Mouse (Mus musculus) adrenal gland, postnatal 10 days (tissue): ENCODE data around the gene Ppp6r2. TPM values are rescaled to one million over a fixed set of nuclear protein-coding genes. Genes with fewer than 3 reads are reported as not detected.

ENCODE experiments used
- DNase-seq: peaks from one replicate; pipeline ENCODE4 v3.0.0; 2021; ENCODE audit warnings: mixed read lengths
- long read RNA-seq, 2 experiments: library from polyadenylated mRNA; stranded (forward); transcript quantifications; one replicate each; pipeline ENCODE4 v2.0.0; 2021
- total RNA-seq, 2 experiments: library from RNA; stranded (reverse); gene quantifications; 2 replicates each; pipeline ENCODE4 v1.2.3; 2021

Ppp6r2 gene
- 10 to 100 TPM; 41.8 to 52.0 TPM for total RNA-seq
- long read RNA-seq, experiment 1, partial matches to known transcripts: 3 of 21 reads
- long read RNA-seq, experiment 1, other reads (novel, unspliced or antisense): 11 of 21 reads
- long read RNA-seq, experiment 2, partial matches to known transcripts: 4 of 17 reads
- long read RNA-seq, experiment 2, other reads (novel, unspliced or antisense): 12 of 17 reads

DNA sequence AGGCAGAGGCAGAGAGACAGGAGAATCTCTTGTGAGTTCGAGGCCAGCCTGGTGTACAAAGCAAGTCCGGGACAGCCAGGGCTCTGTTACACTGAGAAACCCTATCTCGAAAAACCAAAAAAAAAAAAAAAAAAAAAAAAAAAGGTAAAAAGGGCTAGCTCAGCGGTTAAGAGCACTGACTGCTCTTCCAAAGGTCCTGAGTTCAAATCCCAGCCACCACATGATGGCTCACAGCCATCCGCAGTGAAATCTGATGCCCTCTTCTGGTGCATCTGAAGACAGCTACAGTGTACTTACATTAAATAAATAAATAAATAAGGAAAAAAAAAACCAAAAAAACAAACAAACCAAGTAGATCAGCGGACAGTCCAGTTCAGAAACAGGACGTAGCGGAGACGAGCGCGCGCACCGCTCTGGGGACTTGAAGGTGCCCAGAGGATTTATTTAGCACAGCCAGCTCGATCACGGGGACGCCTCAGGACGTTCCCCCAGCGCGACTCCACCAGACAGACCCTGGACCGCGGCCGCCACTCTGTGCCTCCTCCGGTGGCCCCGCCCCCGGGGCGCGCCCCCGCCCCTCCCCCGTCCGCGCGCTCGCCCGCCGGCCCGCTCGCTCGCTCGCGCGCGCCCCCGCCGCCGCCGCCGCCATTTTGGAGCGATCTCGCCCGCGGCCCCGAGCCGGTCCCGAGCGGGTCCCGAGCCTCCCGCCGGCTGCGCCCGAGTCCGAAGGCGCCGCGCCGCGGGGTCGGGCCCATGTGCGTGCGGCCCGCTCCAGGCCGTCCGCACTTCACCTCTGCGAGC, at the start of gene Ppp6r2:
Gene Ppp6r2 (plus strand): TSS at position 639 of the 801 bp plus-strand sequence.
- DNase-seq: peak; percentile 93

GRCm38 (mm10) chr15:89165478-89165877, 45.9 kb upstream of the Ppp6r2 start:
- no peak for DNase-seq

DNA sequence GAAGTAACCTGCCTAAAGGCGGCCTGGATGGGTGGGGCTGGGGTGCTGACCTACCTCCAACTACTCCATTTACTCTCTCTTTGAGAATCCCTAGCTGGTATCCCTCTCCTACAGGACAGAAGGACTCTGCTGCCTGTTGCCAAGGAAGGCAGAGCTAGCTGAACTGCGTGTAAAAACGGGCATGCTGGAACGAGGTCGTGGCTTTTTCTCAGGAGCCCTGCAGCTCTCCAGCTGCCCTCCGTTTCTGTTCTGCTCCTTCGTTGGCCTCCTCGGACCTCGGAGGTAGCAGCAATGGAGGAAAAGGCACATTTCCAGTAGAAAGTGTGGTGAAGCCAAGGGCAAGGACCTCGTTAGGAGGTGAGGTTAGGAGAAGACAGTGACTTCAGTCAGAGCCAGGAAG, 42.4 kb upstream of the Ppp6r2 start:
- DNase-seq: no peak

GRCm38 (mm10) chr15:89169431-89169830, 41.9 kb upstream of the Ppp6r2 start:
- DNase-seq: peak; percentile 84

DNA sequence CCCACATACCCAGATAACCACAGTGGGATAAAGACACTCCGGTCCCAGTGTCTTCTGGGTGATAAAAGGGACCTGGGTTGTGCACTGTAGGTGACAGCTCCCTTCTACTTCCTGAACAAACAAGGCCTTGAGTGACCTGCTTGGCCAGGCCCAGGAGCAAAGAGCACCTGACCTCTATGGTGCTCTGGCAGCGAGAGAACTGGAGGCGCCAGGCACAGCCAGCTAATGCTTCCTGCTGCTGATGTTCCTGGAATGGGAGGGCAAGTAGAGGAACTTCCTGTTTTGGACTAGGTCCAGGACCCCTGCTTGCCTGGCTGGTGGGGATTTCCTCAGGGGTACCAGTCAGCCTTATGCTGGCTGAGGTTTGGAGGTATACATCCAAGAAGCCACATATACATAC, 41.3 kb upstream of the Ppp6r2 start:
- DNase-seq: peak; percentile 42

DNA sequence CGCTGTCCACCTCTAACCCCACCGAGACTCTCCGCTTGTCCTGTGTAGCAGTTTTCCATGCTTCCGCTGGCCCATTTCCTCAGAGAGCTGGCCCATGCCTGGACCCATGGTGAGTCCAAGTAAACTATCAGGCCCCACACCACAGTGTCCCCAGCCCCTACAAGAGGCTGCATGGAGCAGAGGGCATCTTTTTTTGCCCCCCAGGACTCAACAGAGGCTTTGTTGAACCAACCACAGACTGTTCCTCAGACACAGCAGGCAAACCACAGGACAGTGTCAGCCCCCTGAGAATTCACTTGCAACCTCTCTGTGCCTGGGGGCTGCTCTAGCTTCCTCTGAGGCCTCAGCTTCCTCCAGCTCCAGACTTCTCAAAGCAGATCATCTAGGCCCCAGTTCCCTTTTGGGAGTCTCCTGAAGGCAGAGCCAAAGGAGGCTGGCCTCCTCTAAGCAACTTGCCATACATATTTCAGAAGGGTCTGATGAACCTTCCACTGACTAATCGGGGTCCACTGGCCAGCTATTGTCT, 39.8 kb upstream of the Ppp6r2 start:
- no peak for DNase-seq

DNA sequence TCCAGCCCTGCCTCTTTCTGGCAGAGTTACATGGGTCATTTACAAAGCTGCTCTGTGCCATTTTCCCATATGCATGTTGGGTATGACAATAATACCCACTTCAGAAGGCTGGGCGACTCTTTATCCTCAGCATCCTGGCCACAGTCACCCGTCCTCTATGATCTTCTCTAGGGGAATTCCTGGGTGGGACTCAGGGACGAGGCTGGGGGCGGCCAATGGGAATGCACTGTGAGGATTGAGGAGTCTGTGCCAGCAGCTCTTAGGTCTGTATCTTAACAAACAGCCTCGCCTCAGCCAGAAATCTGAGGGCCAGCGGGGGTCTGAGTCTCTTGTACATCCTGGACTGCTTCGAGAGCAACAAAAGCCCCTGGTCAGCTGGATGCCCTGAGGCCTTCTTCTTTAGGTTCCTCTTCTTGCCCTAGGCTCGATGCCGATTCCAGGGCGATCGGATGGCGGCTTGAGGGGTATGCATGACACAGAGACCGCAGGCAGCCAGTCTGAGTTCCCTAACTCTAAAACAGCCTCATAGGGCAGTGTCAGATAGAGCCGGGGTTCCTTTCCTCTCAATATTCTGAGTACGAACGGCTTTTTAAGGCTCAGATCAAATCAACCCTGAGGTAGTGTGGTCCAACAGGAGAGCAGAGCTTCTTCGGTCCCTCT, 38.9 kb upstream of the Ppp6r2 start:
- DNase-seq: no peak

DNA sequence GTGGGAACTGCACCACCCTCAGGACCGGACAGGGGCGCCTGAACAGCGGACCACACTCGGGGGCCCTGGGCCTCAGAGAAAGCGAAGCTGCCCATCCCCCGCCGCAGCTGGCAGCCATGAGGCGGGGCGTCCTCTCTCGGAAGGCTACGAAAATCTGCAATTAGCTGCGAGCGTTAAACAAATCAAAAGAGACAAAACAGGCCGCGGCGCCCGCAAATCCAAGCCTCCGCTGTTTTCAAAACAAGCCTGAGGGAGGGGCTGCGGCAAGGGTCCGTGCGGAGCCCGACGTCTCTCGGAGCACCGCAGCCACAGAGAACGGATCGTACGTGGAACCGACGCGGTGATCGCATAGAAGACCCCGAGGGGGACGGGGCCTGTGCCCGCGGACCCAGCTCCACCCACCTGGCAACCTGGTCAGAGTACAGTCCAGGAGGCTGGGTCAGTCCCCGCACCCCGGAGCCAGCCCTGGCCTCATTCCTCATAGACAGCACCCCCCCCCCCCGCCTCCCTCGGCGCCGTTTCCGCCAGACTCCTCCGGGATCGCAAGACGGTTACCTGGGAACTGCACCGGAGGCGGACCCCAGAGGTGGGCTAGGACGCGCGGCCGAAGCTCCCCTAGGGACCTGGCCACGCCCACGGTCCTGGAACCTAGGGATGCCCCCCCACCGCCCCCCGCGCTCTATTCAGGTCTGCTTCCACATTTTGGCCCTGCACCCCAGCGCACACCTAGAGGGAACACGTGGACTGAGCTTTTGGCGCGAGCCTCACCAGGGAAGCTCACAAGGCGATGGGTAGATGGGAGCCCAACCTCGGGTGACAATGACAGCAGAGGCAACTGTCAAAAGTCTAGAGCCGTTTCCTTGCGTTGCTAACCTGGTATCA, 38.1 kb upstream of the Ppp6r2 start:
- peak; percentile 60 for DNase-seq

GRCm38 (mm10) chr15:89173906-89174214, 37.5 kb upstream of the Ppp6r2 start:
- peak; percentile 78 for DNase-seq

GRCm38 (mm10) chr15:89174889-89175339, 36.4 kb upstream of the Ppp6r2 start:
- DNase-seq: no peak

DNA sequence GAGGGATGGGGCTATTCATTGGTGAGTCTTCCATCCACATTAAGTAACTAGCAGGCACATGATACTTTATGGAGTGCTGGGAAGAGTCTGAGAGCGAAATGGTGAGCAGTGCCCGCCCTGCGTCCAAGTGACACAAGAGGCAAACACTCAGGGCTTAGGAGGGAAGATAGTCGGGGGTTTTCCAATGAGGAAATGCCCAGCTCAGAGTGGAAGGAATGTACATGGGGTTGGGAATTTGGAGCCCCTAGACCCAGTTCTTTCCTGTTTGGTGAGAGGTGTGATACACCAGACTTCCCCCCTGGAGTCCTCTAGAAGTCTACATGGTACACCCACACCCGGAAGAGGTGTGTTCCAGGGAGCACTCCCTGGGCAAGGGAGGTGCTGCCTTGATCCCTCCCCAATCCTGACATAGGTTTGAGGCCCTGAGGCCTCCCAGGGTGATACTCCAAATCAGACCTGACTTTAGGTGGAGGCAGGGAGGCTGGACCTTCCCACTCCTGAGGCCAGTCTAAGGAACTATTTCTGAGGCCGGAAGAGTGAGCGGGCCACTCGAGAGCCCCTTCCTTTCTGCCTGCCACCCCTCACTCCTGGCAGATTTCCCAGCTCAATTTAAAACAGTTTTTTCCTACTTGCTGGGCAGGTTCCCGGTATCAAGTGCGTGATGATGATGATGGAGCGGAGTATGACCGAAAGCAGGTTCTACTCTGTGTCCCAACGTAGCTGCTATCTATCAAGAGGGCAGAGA, 35.8 kb upstream of the Ppp6r2 start:
- DNase-seq: no peak

DNA sequence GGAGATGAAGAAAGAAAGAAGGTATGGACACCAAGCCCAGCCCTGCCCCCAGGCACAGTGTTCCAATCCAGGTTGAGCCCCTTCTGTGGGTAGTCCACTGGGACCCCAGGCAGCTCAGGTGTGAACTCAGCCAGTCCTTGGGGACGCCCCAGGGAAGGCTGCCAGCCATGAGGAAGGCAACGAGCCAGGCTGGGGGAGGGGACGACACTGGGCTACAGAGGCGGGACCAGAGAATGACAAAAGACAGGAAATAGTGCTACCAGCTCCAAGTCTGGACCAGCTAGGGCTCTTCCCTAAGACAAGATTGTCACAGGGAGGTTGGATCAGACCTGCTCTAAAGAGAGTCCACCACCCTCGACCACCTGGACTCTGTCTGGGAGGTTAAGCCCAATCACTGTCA, 34.2 kb upstream of the Ppp6r2 start:
- peak; percentile 96 for DNase-seq

DNA sequence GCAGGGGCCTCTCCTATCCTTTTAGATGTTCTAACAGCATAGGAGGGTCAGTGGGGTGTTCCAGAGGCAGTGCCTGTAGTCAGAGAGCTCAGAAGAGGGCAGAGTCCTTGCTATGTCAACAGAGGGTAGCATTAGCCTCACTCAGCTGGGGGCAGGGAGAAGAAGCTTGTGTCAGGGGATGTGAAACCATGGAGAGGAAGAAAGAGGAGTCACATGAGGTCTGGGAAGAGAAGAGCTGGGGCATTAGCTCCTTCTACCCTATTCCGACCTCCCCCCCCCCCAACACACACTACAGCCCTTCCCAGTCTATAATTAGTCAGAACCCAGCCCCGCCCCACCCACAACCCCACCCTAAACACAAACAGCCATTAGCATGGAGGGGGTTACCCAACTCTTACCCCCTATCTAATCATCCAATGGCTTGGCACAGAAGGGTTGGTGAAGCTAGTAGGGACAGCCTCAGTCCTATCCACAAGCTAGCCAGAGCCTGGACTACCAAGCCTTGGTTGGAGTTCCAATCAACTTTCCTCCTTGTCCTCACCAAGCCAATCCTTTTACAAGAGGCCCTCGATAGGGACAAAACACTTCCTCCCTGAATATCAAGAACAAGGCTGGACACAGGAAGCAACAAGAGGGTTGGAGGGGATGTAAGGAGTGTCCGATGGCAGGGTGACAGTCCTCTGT, 33.6 kb upstream of the Ppp6r2 start:
- DNase-seq: no peak

DNA sequence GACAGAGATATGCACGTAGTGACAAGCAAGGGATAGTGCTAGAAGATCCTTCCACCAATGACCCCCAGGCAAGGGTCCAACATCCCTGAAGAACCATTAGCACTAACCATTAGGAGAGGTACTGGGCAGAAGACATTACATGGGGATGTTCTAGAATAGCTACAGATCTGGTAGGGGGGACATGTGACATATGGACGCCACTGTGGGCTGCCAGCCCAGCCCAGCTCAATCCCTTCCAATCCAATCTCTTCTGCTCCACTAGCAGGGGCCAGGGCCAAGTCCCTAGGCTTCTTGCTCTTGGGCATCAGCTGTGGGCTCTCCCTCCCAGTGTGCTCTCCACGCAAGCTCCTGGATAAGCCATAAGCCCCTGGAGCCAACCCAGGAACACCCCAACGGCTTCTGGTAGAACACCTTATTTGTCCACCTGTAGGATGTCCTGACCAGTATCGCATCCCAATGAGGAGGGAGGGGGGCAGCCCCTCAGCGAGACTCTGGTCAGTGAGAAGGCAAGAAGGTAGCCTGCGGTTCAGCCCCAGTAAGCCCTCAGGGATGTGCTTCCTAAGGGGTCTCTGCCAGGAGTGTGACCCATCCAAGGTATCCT, 33.0 kb upstream of the Ppp6r2 start:
- DNase-seq: no peak

DNA sequence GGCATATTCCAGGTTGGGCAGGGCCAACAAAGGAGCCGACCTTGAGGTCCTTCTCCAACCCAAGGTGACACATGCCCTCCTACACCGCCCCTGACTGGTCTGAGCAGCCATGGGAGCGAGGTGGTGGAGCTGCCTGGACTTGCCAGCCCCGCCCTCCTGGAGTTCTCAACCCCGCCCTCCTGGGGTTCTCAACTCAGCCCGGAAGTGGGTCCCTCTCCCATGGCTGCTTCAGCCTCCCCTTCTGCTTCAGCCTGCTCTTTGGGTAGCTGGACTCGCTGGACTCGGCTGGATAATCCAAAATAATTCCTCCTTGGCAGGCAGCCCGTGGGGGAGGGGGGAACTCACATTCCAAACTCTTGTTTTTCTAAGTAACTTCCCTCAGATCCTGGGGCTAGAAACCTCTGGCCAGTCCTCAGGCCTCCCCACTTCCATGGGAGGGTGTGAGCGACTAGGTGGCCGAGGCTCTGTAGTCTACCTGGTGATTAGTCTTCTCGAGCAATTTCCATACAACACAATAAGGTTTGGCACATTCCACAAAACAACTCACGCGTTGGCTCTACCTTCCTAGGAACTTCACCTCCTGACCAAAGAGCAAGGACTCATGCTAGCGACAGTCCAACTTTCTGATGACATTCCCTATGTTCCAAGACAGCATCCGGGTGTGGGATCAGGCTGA, 32.3 kb upstream of the Ppp6r2 start:
- DNase-seq: peak; percentile 84

GRCm38 (mm10) chr15:89179630-89179964, 31.8 kb upstream of the Ppp6r2 start:
- no peak for DNase-seq

DNA sequence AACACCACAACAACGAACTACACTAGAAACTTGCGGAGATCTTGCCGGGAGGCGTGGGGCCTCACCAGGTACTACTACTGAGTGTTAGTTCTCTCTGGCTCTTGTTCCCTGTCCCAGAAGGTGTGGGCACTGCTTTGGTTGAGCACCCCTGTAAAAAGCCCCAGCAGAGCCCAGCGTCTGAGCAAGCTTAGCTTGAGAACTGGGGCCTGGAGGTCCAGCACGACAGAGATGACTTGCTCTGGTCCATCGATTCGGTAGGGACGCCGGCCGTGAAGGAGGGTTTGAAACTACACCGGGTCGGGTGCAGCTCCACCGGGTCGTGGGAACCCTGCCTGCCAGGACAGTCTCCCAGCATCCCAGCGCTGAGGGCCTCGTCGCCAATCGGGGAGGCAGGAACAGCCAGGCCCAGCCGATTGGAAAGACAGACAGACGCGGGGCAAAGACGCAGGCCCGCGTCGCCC, 31.2 kb upstream of the Ppp6r2 start:
- DNase-seq: peak; percentile 54

DNA sequence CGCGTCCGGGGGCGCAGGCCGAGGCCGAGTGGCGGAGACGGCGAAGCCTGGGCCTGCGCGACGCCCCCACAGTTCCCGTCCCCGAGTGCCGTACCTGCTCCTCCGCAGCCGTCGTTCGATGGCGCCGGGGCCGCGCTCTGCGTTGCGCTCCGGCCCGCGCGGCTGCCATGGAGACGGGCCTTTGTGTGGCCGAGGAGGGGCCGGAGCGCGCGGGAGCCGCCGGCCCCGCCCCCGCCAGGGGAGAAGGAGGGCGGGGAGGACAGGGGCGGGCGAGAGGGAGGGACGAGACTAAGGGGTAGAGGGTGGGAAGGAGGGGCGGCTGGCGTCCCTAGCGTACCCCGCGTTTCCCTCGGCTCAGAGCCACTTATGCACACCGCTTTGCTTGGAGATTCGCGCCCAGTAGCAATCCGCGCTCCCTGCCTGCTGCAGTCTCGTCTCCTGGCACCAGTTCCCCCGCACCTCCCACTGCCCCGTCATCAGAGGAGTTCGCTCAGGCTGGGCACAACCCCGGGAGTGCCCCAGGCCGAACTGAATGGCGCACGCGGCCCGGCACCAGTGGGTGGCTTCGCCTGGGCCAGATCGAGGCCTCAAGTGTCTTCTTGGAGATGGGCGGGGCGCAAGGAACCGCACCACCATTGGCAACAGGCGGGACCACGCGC, 30.7 kb upstream of the Ppp6r2 start, which contains the start of gene Plxnb2:
Gene Plxnb2 (minus strand): TSS at position 218 of the 659 bp plus-strand sequence.
- DNase-seq: peak; percentile 88
